In the genomic region with DNA sequence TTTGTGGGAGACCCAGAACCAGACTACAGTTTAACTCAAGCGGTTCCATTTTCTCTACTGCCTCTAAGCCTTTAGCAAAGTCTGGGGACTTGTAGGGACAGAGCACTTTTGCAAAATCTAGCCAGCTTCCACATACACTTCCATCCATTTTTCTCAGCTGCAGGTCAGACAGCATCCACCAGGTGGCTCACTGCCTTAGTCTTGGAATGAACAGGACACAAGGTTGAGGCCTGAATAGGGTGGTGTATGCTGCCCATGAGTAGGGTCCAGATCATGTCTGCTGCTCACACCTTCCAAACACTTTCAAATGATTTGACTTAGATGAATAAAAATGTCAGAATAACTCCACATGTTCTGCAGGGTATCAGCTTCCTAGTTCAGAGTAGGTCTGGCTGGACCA, we compare ENCODE assay signal across 8 mouse cellular contexts. TPM values are rescaled to one million over a fixed set of nuclear protein-coding genes. Genes with fewer than 3 reads are reported as not detected.
DNase-seq lines count a peak whose midpoint lies in the region; ATAC-seq lines count a peak whose summit lies in the region.

No protein-coding gene starts in this region.

- H3K9me3 ChIP-seq in forebrain, embryonic 11.5 days (ENCODE audit: control insufficient read depth, low read length) = no peaks in the 10 kb centered on the region
- H3K9me3 ChIP-seq in hindbrain, embryonic 10.5 days = no peaks in the 10 kb centered on the region

- intact Hi-C loops in left cerebral cortex, postnatal 14 days (cut with DNase I) = no loop called here

- ATAC-seq in cerebellum, adult (ENCODE audit: insufficient number of reproducible peaks, low FRiP score, low TSS enrichment) = 0 out of 2 replicates have a peak, but pooled peaks have one; percentile 61
- peak; percentile 75 for ATAC-seq in forebrain, embryonic 11.5 days (replicated peaks; ENCODE audit: low FRiP score)
- ATAC-seq in megakaryocyte progenitor cell, adult 5-6 weeks (replicated peaks; ENCODE audit: poor library complexity) = peak; percentile 94

- no peak overlapping the region for H3K4me2 ChIP-seq in forebrain, embryonic 11.5 days (ENCODE audit: low read depth, low read length, severe bottlenecking)

- WGBS in forebrain, embryonic 11.5 days = 12% methylated on average over 1 of the region's 1 CpGs
- 3% methylated on average over 1 of the region's 1 CpGs for WGBS in hindbrain, embryonic 10.5 days

- no peaks in the 10 kb centered on the region for H3K27me3 ChIP-seq in forebrain, embryonic 11.5 days (ENCODE audit: control insufficient read depth, insufficient read depth, low read length)
- no peaks in the 10 kb centered on the region for H3K27me3 ChIP-seq in hindbrain, embryonic 10.5 days (ENCODE audit: insufficient read depth, poor library complexity, severe bottlenecking)

- no peak overlapping the region for H3K9ac ChIP-seq in forebrain, embryonic 11.5 days (ENCODE audit: low read length)

- no peak overlapping the region for H3K27ac ChIP-seq in forebrain, embryonic 11.5 days (ENCODE audit: low read depth, low read length)
- H3K27ac ChIP-seq in hindbrain, embryonic 10.5 days = no peak overlapping the region

- no peaks in the 10 kb centered on the region for H3K36me3 ChIP-seq in forebrain, embryonic 11.5 days (ENCODE audit: control insufficient read depth, insufficient read depth, low read length)
- peaks cover 21% of the 10 kb centered on the region for H3K36me3 ChIP-seq in hindbrain, embryonic 10.5 days

- H3K4me3 ChIP-seq in forebrain, embryonic 11.5 days (ENCODE audit: low read depth, low read length) = no peak overlapping the region
- no peak overlapping the region for H3K4me3 ChIP-seq in hindbrain, embryonic 10.5 days

- DNase-seq in layer of hippocampus, adult 11-12 months (ENCODE audit: low spot score) = peak; percentile 65
- DNase-seq in layer of hippocampus, adult 9-10 months (ENCODE audit: low spot score) = no peak
- peak; percentile 79 for DNase-seq in forebrain, embryonic 11.5 days (ENCODE audit: low spot score)
- peak; percentile 69 for DNase-seq in hindbrain, embryonic 10.5 days (ENCODE audit: low spot score)
- DNase-seq in left cerebral cortex, postnatal 14 days (ENCODE audit: low spot score in 2 of 2) = peak; percentile 49 to 71
- DNase-seq in right cerebral cortex, postnatal 4 days = peak; percentile 61

- H3K4me1 ChIP-seq in forebrain, embryonic 11.5 days (replicated peaks; ENCODE audit: control insufficient read depth, insufficient read depth, low read length) = no peaks in the 10 kb centered on the region
- no peaks in the 10 kb centered on the region for H3K4me1 ChIP-seq in hindbrain, embryonic 10.5 days (replicated peaks)

RNA-seq across cellular contexts. Expression of a gene that starts 11.9 kb away (rescaled TPM):
- polyA plus RNA-seq in forebrain, embryonic 11.5 days (2014; fragmentation: Nextera tagmentation; extraction: Ambion mirVana) = 0.53 and 0.56 TPM in 2 replicates
- polyA plus RNA-seq in hindbrain, embryonic 10.5 days (2016; fragmentation: Nextera tagmentation; extraction: Ambion mirVana) = 0.31 and 0.75 TPM in 2 replicates
- total RNA-seq in left cerebral cortex, postnatal 14 days (2021) = under 1 TPM in 1 of 2 experiments, not detected in 1; 0.11 TPM
- 0.10 TPM in 1 of 2 replicates, not detected in the other for total RNA-seq in megakaryocyte progenitor cell, adult 5-6 weeks (2015)
- total RNA-seq in megakaryocyte progenitor cell, adult 5-6 weeks (2017) = 0.07 TPM in 1 of 2 replicates, not detected in the other

RNA-seq across cellular contexts. Expression of a gene that starts 12.4 kb away (rescaled TPM):
- 126 and 145 TPM in 2 replicates for polyA plus RNA-seq in forebrain, embryonic 11.5 days (2014; fragmentation: Nextera tagmentation; extraction: Ambion mirVana)
- 165 and 173 TPM in 2 replicates for polyA plus RNA-seq in hindbrain, embryonic 10.5 days (2016; fragmentation: Nextera tagmentation; extraction: Ambion mirVana)
- total RNA-seq in left cerebral cortex, postnatal 14 days (2021) = 100 to 1,000 TPM; 102 TPM
- 74.7 and 91.8 TPM in 2 replicates for total RNA-seq in megakaryocyte progenitor cell, adult 5-6 weeks (2015)
- total RNA-seq in megakaryocyte progenitor cell, adult 5-6 weeks (2017) = 75.0 and 75.7 TPM in 2 replicates

RNA-seq across cellular contexts. Expression of a gene that starts 15.6 kb away (rescaled TPM):
- polyA plus RNA-seq in forebrain, embryonic 11.5 days (2014; fragmentation: Nextera tagmentation; extraction: Ambion mirVana) = 8.3 and 8.6 TPM in 2 replicates
- polyA plus RNA-seq in hindbrain, embryonic 10.5 days (2016; fragmentation: Nextera tagmentation; extraction: Ambion mirVana) = 9.6 and 13.8 TPM in 2 replicates
- 1 to 10 TPM; 3.9 to 4.5 TPM for total RNA-seq in left cerebral cortex, postnatal 14 days (2021)
- total RNA-seq in megakaryocyte progenitor cell, adult 5-6 weeks (2015) = 1.9 and 3.8 TPM in 2 replicates
- total RNA-seq in megakaryocyte progenitor cell, adult 5-6 weeks (2017) = 1.0 TPM in 1 of 2 replicates, not detected in the other

RNA-seq across cellular contexts. Expression of a gene that starts 15.8 kb away (rescaled TPM):
- 112 and 114 TPM in 2 replicates for polyA plus RNA-seq in forebrain, embryonic 11.5 days (2014; fragmentation: Nextera tagmentation; extraction: Ambion mirVana)
- 79.0 and 80.6 TPM in 2 replicates for polyA plus RNA-seq in hindbrain, embryonic 10.5 days (2016; fragmentation: Nextera tagmentation; extraction: Ambion mirVana)
- 10 to 100 TPM; 58.5 to 60.8 TPM for total RNA-seq in left cerebral cortex, postnatal 14 days (2021)
- 83.1 and 93.8 TPM in 2 replicates for total RNA-seq in megakaryocyte progenitor cell, adult 5-6 weeks (2015)
- total RNA-seq in megakaryocyte progenitor cell, adult 5-6 weeks (2017) = 156 and 190 TPM in 2 replicates

RNA-seq across cellular contexts. Expression of a gene that starts 47.5 kb away (rescaled TPM):
- 10.5 and 11.4 TPM in 2 replicates for polyA plus RNA-seq in forebrain, embryonic 11.5 days (2014; fragmentation: Nextera tagmentation; extraction: Ambion mirVana)
- 10.8 and 17.1 TPM in 2 replicates for polyA plus RNA-seq in hindbrain, embryonic 10.5 days (2016; fragmentation: Nextera tagmentation; extraction: Ambion mirVana)
- 1 to 10 TPM; 4.2 to 5.7 TPM for total RNA-seq in left cerebral cortex, postnatal 14 days (2021)
- 0.74 and 1.9 TPM in 2 replicates for total RNA-seq in megakaryocyte progenitor cell, adult 5-6 weeks (2015)
- total RNA-seq in megakaryocyte progenitor cell, adult 5-6 weeks (2017) = 0.37 TPM in 1 of 2 replicates, not detected in the other
